Mouse (Mus musculus) midbrain, embryonic 16.5 days (tissue): ENCODE results near the gene Hist1h3b. TPM values are rescaled to one million over a fixed set of nuclear protein-coding genes. Genes with fewer than 3 reads are reported as not detected.
"Not testable (repeated sequence)": the region's sequence is repeated elsewhere in the genome, so short reads cannot be mapped to it uniquely, and the experiment has no call there.

Experiments
- ATAC-seq: fragments of 200-750 bp; cut with Nextera tagmentation; 2 replicates; pipeline ENCODE4 v1.8.0; 2017; ENCODE audit warnings: moderate TSS enrichment
- H3K27ac ChIP-seq: fragments of 300-500 bp; sonication (generic); 2 replicates; pipeline ENCODE4 v1.5.1; 2014; ENCODE audit warnings: mild to moderate bottlenecking, low read length, mixed read lengths
- H3K27me3 ChIP-seq: fragments of 300-500 bp; sonication (generic); 2 replicates; pipeline ENCODE4 v1.6.1; 2014; ENCODE audit warnings: low read depth, low read length, mixed read lengths; ENCODE audit not compliant: control insufficient read depth, insufficient read depth
- H3K36me3 ChIP-seq: fragments of 300-500 bp; sonication (generic); 2 replicates; pipeline ENCODE4 v1.6.1; 2014; ENCODE audit warnings: mild to moderate bottlenecking, low read length, moderate library complexity, mixed read lengths; ENCODE audit not compliant: control insufficient read depth, insufficient read depth
- H3K4me1 ChIP-seq: fragments of 300-500 bp; sonication (generic); 2 replicates; pipeline ENCODE4 v1.6.1; 2014; ENCODE audit warnings: mild to moderate bottlenecking, low read length, mixed read lengths; ENCODE audit not compliant: control insufficient read depth, insufficient read depth
- H3K4me2 ChIP-seq: fragments of 300-500 bp; sonication (generic); 2 replicates; pipeline ENCODE4 v1.6.1; 2014; ENCODE audit warnings: mild to moderate bottlenecking, low read length, mixed read lengths
- H3K4me3 ChIP-seq: fragments of 300-500 bp; sonication (generic); 2 replicates; pipeline ENCODE4 v1.5.1; 2014; ENCODE audit warnings: low read depth, mild to moderate bottlenecking, low read length, moderate library complexity, mixed read lengths
- H3K9ac ChIP-seq: fragments of 300-500 bp; sonication (generic); 2 replicates; pipeline ENCODE4 v1.6.1; 2014; ENCODE audit warnings: low read depth, low read length, mixed read lengths
- H3K9me3 ChIP-seq: fragments of 300-500 bp; sonication (generic); replicated peaks from 2 replicates; pipeline ENCODE4 v1.6.1; 2014; ENCODE audit warnings: mild to moderate bottlenecking, low read length, mixed read lengths; ENCODE audit not compliant: control insufficient read depth, poor library complexity, severe bottlenecking
- WGBS: fragments of 180-500 bp; shearing (Covaris S2); extraction: QIAGEN DNeasy Blood & Tissue Kit; methylation state at CpG from one replicate; pipeline ENCODE4 v1.1.7; 2014; 5-methylcytosine and 5-hydroxymethylcytosine counted together
- polyA plus RNA-seq: library from polyadenylated mRNA; unstranded; fragments of >200 nt; fragmentation: Nextera tagmentation; extraction: Ambion mirVana; gene quantifications from 2 replicates; pipeline ENCODE4 v1.2.1, GENCODE M21; 2015

Gene Hist1h3b
- polyA plus RNA-seq: 0.89 and 1.1 TPM in 2 replicates

DNA sequence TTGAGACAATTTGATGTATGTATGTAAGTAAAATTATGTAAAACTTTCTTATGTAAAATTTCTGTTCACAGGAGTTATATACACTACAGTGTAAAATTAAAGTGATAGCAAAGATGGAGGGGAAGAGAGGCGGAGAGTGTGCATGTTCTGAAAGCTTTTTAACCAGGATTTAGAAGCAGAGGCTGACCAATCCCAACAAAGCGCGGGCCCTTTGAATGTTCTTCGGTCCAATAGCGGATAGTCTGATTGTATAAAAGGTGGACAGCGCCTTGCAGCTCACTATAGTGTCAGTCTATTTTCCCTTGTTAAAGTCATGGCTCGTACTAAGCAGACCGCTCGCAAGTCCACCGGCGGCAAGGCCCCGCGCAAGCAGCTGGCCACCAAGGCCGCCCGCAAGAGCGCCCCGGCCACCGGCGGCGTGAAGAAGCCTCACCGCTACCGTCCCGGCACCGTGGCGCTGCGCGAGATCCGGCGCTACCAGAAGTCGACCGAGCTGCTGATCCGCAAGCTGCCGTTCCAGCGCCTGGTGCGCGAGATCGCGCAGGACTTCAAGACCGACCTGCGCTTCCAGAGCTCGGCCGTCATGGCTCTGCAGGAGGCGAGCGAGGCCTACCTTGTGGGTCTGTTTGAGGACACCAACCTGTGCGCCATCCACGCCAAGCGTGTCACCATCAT, at the start of gene Hist1h3b:
TSS of gene Hist1h3b (plus strand) at position 201 of the 675 bp plus-strand sequence.
- Histone ChIP-seq H3K27ac (peak within 1 kb of the TSS; percentile 90), H3K4me1 (peaks cover 17% of the 10 kb centered on the region), H3K4me2 (peak within 1 kb of the TSS; percentile 77), H3K9ac (peak within 1 kb of the TSS; percentile 57), H3K4me3 (peak within 1 kb of the TSS; percentile 45)
- H3K36me3 ChIP-seq, H3K27me3 ChIP-seq, H3K9me3 ChIP-seq: not testable (repeated sequence)
- WGBS: 0% methylated on average over 11 of the region's 47 CpGs
- peak; percentile 76 for ATAC-seq

DNA sequence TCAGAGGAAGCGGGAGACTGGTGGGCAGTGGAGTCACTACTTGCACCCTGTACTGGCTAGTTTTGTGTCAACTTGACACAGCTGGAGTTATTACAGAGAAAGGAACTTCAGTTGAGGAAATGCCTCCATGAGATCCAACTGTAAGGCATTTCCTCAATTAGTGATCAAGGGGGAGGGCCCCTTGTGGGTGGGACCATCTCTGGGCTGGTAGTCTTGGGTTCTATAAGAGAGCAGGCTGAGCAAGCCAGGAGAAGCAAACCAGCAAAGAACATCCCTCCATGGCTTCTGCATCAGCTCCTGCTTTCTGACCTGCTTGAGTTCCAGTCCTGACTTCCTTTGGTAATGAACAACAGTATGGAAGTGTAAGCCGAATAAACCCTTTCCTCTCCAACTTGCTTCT, 49.3 kb upstream of the Hist1h3b start:
- not testable (repeated sequence) for H3K4me2 ChIP-seq, H3K36me3 ChIP-seq, H3K9ac ChIP-seq, H3K27ac ChIP-seq, H3K4me1 ChIP-seq, ATAC-seq, H3K27me3 ChIP-seq, H3K9me3 ChIP-seq, H3K4me3 ChIP-seq
- WGBS: 92% methylated on average over 2 of the region's 2 CpGs

DNA sequence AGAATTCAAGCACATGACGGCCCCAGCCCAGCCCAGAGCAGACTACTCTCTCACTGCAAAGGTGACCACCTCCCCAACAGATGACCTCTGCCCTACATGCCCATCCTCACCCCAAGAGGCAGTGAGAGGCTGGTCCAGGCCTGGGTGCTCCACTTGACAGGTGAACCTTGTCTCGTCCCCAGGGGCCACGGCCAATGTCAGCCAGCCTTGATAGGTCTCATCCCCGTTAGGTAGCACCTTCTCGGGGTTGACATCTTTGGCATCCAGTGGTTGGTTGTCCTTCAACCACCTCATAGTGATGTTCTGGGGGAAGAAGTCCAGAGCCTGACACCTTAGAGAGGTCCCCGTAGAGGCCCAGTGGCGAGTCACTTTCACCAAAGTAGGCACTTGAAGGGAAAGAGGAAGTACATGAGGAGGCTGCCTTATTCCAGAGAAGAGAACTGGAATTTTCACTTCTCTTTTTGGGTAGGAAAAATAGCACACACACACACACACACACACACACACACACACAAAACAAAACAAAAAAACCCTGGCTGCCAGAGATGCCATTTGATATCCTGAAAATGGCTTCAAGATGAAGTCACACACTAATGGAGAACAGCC, 46.2 kb upstream of the Hist1h3b start:
- no peak overlapping the region for H3K4me3 ChIP-seq
- no peaks in the 10 kb centered on the region for H3K27me3 ChIP-seq
- H3K9ac ChIP-seq: no peak overlapping the region
- WGBS: 93% methylated on average over 7 of the region's 7 CpGs
- H3K4me2 ChIP-seq: no peak overlapping the region
- no peak overlapping the region for H3K27ac ChIP-seq
- ATAC-seq: no peak
- H3K4me1 ChIP-seq: peaks cover 8% of the 10 kb centered on the region
- H3K36me3 ChIP-seq: no peaks in the 10 kb centered on the region
- H3K9me3 ChIP-seq: no peaks in the 10 kb centered on the region

DNA sequence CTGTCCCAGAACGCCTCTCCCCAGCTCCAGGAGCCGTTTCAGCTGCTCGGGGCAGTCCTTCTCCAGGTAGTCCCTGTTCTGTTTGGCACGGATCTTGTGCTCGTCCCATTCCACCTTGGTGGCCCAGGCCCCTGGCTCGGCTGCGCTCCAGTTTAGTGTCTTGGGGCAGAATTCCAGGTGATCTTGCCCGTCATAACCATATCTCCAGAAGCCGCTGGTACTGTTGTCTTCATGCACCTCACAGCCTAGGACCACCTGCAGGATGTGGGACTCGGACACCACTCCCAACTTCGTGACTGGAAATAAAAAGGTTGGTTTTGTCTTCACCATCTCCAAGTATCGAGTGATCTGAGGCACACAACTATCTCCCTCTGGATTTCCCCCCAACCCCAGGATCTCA, 45.3 kb upstream of the Hist1h3b start:
- 92% methylated on average over 12 of the region's 12 CpGs for WGBS
- Histone ChIP-seq H3K36me3 (no peaks in the 10 kb centered on the region), H3K27me3 (no peaks in the 10 kb centered on the region), H3K4me2 (no peak overlapping the region), H3K9me3 (no peaks in the 10 kb centered on the region), H3K9ac (no peak overlapping the region), H3K4me1 (peaks cover 8% of the 10 kb centered on the region), H3K4me3 (no peak overlapping the region), H3K27ac (no peak overlapping the region)
- no peak for ATAC-seq

DNA sequence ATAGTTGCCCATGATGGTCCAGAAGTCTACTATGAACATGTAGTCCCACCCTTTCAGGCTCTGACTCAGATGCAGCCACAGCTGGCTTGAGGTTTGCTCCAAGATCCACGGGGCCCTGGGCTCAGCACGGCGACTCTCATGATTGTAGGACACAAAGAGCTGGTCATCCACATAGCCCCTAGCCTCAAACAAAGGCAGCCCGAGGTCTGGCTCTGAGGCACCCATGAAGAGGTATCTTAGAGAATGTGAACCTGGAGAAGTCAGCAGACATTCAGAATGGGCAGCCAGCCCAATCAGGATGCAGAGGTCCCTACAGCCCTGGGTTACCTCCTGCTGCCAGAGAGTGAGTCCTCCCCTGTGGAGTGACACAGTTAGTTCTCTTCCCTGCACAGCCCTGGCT, 44.0 kb upstream of the Hist1h3b start:
- 86% methylated on average over 4 of the region's 4 CpGs for WGBS

DNA sequence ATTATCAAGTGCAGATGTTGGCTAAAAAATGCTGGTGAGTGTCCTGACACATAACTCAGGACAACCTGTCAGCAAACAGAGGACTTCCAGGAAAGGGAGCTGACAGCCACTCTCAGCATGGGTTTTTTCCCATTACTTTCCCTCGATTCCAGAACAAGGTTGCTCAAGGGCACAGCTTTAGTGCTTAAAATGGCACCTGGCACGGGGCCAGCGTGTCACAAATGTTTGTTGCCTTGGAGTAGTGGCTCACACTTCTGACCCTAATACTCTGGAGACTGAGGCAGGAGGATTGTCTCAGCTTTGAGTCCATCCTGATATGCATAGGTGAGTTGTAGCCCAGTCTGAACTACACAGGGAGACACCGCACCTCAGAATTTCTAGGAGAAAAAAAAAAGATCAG, 43.4 kb upstream of the Hist1h3b start:
- Histone ChIP-seq H3K9me3 (no peaks in the 10 kb centered on the region), H3K4me1 (peaks cover 8% of the 10 kb centered on the region), H3K27me3 (no peaks in the 10 kb centered on the region), H3K27ac (no peak overlapping the region), H3K9ac (no peak overlapping the region), H3K4me2 (no peak overlapping the region), H3K4me3 (no peak overlapping the region), H3K36me3 (no peaks in the 10 kb centered on the region)
- WGBS: 85% methylated on average over 4 of the region's 4 CpGs
- no peak for ATAC-seq

More for the DNA sequence above, 44.0 kb upstream of the Hist1h3b start:
- no peaks in the 10 kb centered on the region for H3K27me3 ChIP-seq
- no peaks in the 10 kb centered on the region for H3K36me3 ChIP-seq
- H3K4me2 ChIP-seq: no peak overlapping the region
- ATAC-seq: no peak
- no peak overlapping the region for H3K4me3 ChIP-seq
- no peak overlapping the region for H3K27ac ChIP-seq
- no peak overlapping the region for H3K9ac ChIP-seq
- peaks cover 8% of the 10 kb centered on the region for H3K4me1 ChIP-seq
- H3K9me3 ChIP-seq: no peaks in the 10 kb centered on the region

DNA sequence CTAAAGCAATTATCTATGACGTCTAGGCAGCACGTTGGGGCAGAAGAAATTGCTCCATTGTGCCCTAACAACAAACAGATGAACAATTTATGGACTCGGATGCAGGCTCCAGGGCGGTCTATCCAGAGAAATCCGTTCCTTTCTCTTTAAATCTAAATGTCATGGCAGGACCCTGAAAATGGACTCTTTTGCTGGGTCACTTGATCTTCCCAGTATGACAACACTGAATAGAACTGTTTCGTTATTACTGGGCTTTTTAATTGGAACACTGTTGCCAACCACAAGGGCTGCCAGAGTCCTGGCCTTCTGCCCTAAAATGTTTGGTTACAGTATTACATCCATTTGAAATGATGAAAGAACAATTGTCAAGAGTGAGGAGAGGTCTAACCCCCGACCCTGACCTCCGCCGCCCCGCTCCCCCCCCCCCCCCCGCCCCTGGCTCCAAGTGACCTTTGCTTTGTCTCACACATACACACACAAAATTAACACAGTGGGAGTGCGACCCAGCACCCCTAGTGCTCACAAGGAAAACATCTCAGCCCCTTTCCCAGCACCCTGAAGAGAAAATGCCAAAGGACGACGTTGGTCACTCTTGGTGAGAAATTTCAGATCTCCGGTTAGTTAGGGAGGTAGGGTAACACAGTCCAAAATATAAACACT, 42.2 kb upstream of the Hist1h3b start:
- Histone ChIP-seq H3K27me3 (no peaks in the 10 kb centered on the region), H3K4me2 (peak overlapping the region; percentile 63), H3K4me1 (peaks cover 8% of the 10 kb centered on the region), H3K4me3 (peak overlapping the region; percentile 35), H3K27ac (no peak overlapping the region), H3K36me3 (no peaks in the 10 kb centered on the region), H3K9me3 (no peaks in the 10 kb centered on the region), H3K9ac (peak overlapping the region; percentile 61)
- 31% methylated on average over 13 of the region's 15 CpGs for WGBS
- no peak for ATAC-seq

DNA sequence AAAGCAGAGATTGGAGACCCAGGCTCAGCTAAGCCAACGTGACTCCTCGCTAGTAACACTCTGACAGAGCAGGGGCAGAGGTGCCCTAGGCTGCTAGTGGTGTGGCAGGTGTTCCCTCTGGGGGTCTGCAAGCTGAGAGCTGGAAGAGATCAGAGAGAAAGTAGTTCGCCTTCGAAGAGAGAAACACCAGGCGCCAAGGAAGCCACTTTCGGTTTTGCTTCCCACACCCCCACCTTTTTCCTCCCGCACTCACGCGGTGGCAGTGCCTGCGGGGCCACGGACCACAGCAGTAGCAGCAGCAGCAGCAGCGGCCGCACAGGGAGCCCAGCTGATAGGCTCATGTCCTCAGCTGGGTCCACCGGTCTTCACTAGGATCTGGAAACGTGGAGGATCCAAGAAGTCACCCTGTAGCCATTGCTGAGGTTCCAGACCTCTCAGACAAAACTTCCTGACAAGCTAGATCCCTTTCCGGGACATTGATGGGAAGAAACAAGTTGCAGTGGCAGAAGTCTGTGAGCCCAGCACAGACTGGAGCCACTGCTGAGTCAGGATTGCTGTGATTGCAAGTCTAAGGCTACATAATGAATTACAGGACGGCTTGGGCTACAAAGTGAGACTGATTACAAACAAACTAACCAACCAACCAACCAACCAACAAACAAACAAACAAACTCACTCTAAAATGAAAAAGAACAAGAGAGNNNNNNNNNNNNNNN, 41.5 kb upstream of the Hist1h3b start, which contains the start of gene Hfe:
TSS of gene Hfe (minus strand) at position 481 of the 716 bp plus-strand sequence.
- H3K9me3 ChIP-seq: no peaks in the 10 kb centered on the region
- H3K27me3 ChIP-seq: no peaks in the 10 kb centered on the region
- H3K36me3 ChIP-seq: no peaks in the 10 kb centered on the region
- 3% methylated on average over 17 of the region's 17 CpGs for WGBS
- peaks cover 8% of the 10 kb centered on the region for H3K4me1 ChIP-seq
- H3K9ac ChIP-seq: peak within 1 kb of the TSS; percentile 61
- H3K27ac ChIP-seq: no peak within 1 kb of the TSS
- peak within 1 kb of the TSS; percentile 63 for H3K4me2 ChIP-seq
- H3K4me3 ChIP-seq: peak within 1 kb of the TSS; percentile 35
- no peak for ATAC-seq
